Mouse (Mus musculus) adrenal gland, postnatal 0 days (tissue): ENCODE data around the gene Vsig10. TPM values are rescaled to one million over a fixed set of nuclear protein-coding genes. Genes with fewer than 3 reads are reported as not detected.

Source experiments
- polyA plus RNA-seq: library from polyadenylated mRNA; unstranded; fragments of >200 nt; fragmentation: Nextera tagmentation; extraction: Ambion mirVana; gene quantifications from 2 replicates; pipeline ENCODE4 v1.2.1, GENCODE M21; 2015

The Vsig10 gene
- polyA plus RNA-seq: 13.6 and 24.8 TPM in 2 replicates

GRCm38 (mm10) chr5:117318741-117319629 lies at the start of gene Vsig10:
Gene Vsig10, plus strand, starts transcription at chr5:117319083.

DNA sequence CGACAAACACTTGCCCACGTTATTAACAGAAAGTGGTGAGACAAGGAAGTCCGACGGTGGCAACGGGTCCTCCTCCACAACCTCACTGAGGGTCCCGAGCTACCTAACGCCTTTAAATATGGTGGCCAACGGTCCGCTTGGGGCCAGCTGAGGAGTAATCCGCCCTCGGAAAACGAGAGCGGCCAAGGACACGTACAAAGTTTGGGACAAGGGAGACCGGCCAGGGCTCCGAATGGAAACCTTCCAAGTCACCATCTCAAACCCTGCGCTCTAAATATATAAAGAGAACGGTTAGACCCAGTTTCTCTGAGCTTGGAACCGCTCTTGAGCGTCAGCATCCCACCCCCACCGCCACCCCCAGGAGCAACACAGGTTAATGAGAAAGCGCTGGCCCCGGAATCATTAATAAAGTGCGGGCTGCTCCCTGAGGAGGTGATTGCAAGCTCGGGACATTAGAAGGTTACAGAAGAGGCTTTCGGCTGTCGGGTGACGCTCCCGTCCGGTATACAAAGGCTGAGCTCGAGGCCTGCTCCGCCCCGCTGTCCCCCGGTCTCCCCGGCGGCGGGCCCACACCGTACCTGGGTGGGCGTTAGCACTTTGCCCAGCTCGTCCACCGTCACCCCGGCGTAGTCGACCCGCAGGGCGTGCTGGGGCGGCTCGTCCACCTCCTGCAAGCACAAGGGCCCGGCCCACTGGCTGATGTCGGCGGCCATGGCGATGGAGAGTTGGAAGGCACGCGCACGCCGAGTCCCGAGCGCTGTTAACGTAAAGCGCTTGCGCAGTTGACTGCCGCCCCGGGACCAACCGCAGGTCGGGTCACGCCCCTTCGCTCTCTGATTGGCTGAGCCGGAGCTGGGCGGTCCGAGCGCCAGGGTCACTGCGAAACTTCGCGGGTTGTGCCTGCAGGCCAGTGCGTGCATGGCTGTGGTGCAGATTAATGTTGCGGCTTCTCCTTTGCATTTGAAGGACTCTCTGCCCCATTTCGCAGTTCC lies 31.8 kb upstream of the Vsig10 start, which contains the start of gene Pebp1:
Gene Pebp1 (minus strand): TSS at position 795 of the 992 bp plus-strand sequence.

DNA sequence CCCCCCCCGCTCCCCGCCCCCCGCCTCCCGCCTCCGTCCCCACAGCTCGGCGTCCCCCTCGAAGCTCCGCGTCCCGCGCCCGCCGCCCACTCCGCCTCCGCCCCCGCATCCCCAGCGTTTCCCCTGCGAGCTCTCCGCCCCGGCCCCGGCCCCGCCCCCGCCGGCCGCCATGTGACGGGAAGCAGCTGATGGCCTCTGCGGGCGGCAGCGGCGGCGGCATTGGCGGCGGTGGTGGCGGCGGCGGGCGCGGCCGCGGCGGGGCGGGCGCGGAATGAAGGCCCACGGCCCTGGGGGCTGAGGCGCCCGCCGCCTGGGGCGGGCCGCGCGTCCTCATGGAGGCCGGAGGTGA lies 38.2 kb downstream of the Vsig10 start, which contains the start of gene Wsb2:
Gene Wsb2 (plus strand): TSS at position 176 of the 349 bp plus-strand sequence.

DNA sequence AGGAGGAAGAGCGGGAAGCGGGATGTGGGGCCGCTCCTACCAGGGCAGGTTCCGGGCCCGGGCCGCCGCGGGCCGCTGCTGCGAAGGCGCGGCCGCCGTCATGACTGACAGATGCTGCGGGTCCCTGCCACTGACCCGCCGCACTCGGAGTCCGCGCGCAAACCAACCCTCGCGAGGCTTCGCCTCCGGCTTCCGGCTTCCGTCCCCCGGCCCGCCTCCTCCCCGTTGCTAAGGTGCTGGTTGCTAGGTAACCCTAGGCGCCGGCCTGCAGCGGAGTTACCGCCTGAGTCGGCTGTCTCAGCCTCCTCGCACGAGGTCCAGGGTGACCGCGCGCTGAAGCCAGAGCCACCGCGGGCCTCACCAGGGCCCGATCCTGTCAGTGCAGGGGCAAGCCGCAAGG lies 70.0 kb downstream of the Vsig10 start, which contains the start of gene Rfc5:
Gene Rfc5 (minus strand): TSS at position 171 of the 400 bp plus-strand sequence.

Other genes with a start within 250 kb of the Vsig10 start
- 81.6 and 93.6 TPM in 2 replicates for gene Suds3, start 203.0 kb upstream of the Vsig10 start, polyA plus RNA-seq
- gene Taok3, start 199.0 kb upstream of the Vsig10 start, polyA plus RNA-seq: 18.0 and 31.1 TPM in 2 replicates
- gene Pebp1, start 31.5 kb upstream of the Vsig10 start, polyA plus RNA-seq: 912 and 1,387 TPM in 2 replicates
- gene Wsb2, start 38.2 kb downstream of the Vsig10 start, polyA plus RNA-seq: 69.0 and 112 TPM in 2 replicates
- 20.7 and 33.7 TPM in 2 replicates for gene Rfc5, start 70.0 kb downstream of the Vsig10 start, polyA plus RNA-seq
- gene Ksr2, start 94.9 kb downstream of the Vsig10 start, polyA plus RNA-seq: 2.4 and 4.2 TPM in 2 replicates